Mouse (Mus musculus): ENCODE measurements around the gene Gapvd1. TPM values are rescaled to one million over a fixed set of nuclear protein-coding genes. Genes with fewer than 3 reads are reported as not detected.
A peak's percentile ranks its signal among the peaks of the same experiment; 100 is the strongest.
"Not testable (repeated sequence)": the region's sequence is repeated elsewhere in the genome, so short reads cannot be mapped to it uniquely, and the experiment has no call there.

Gene Gapvd1
- total and polyA plus RNA-seq, 2 experiments: 10.6 to 32.4 TPM

- no peaks in the 10 kb centered on the region for H3K36me3 ChIP-seq (ENCODE audit: control insufficient read depth, insufficient read depth, low read length)
- H3K4me1 ChIP-seq (ENCODE audit: control insufficient read depth, insufficient read depth, low read length): no peaks in the 10 kb centered on the region
- WGBS: 83% methylated on average over 12 of the region's 12 CpGs
- no peak overlapping the region for H3K9ac ChIP-seq (ENCODE audit: low read depth, low read length)
- H3K27me3 ChIP-seq (ENCODE audit: control insufficient read depth, insufficient read depth, low read length): no peaks in the 10 kb centered on the region
- no peak for DNase-seq (ENCODE audit: extremely low read depth, low read depth, low spot score)
- no peak overlapping the region for H3K4me3 ChIP-seq (ENCODE audit: insufficient read depth, low read depth, low read length)
- H3K27ac ChIP-seq (replicated peaks; ENCODE audit: insufficient read depth, low read depth, low read length): no peak overlapping the region
- TF ChIP-seq CTCF (IDR thresholded peaks at IDR 0.05; ENCODE audit: low read depth, low read length) (no peak), POLR2A (IDR thresholded peaks at IDR 0.05; ENCODE audit: extremely low read depth, insufficient read depth, low read length) (no peak)
- no peaks in the 10 kb centered on the region for H3K79me2 ChIP-seq (ENCODE audit: control insufficient read depth, insufficient read depth, low read length)
Observed at GRCm38 (mm10) chr2:34764801-34765200, 9.8 kb upstream of the Gapvd1 start.

- H3K4me1 ChIP-seq (ENCODE audit: control insufficient read depth, insufficient read depth, low read length): no peaks in the 10 kb centered on the region
- H3K27me3 ChIP-seq (ENCODE audit: control insufficient read depth, insufficient read depth, low read length): no peaks in the 10 kb centered on the region
- no peak for DNase-seq (ENCODE audit: extremely low read depth, low read depth, low spot score)
- no peak for TF ChIP-seq CTCF (IDR thresholded peaks at IDR 0.05; ENCODE audit: low read depth, low read length)
- no peak for TF ChIP-seq POLR2A (IDR thresholded peaks at IDR 0.05; ENCODE audit: extremely low read depth, insufficient read depth, low read length)
- WGBS: 73% methylated on average over 2 of the region's 2 CpGs
- no peak overlapping the region for H3K9ac ChIP-seq (ENCODE audit: low read depth, low read length)
- H3K27ac ChIP-seq (replicated peaks; ENCODE audit: insufficient read depth, low read depth, low read length): no peak overlapping the region
- H3K79me2 ChIP-seq (ENCODE audit: control insufficient read depth, insufficient read depth, low read length): no peaks in the 10 kb centered on the region
- no peak overlapping the region for H3K4me3 ChIP-seq (ENCODE audit: insufficient read depth, low read depth, low read length)
- no peaks in the 10 kb centered on the region for H3K36me3 ChIP-seq (ENCODE audit: control insufficient read depth, insufficient read depth, low read length)
Observed at GRCm38 (mm10) chr2:34762872-34763271, 7.8 kb upstream of the Gapvd1 start.

- Histone ChIP-seq H3K79me2 (ENCODE audit: control insufficient read depth, insufficient read depth, low read length) (no peaks in the 10 kb centered on the region), H3K27ac (replicated peaks; ENCODE audit: insufficient read depth, low read depth, low read length) (no peak overlapping the region), H3K9ac (ENCODE audit: low read depth, low read length) (no peak overlapping the region), H3K4me1 (ENCODE audit: control insufficient read depth, insufficient read depth, low read length) (peaks cover 2% of the 10 kb centered on the region; the same call in 1 of the 2 replicates), H3K36me3 (ENCODE audit: control insufficient read depth, insufficient read depth, low read length) (no peaks in the 10 kb centered on the region), H3K27me3 (ENCODE audit: control insufficient read depth, insufficient read depth, low read length) (no peaks in the 10 kb centered on the region), H3K4me3 (ENCODE audit: insufficient read depth, low read depth, low read length) (no peak overlapping the region)
- TF ChIP-seq CTCF (IDR thresholded peaks at IDR 0.05; ENCODE audit: low read depth, low read length) (no peak), POLR2A (IDR thresholded peaks at IDR 0.05; ENCODE audit: extremely low read depth, insufficient read depth, low read length) (no peak)
- DNase-seq (ENCODE audit: extremely low read depth, low read depth, low spot score): no peak
- WGBS: 80% methylated on average over 2 of the region's 2 CpGs
Observed at GRCm38 (mm10) chr2:34762174-34762573, 7.1 kb upstream of the Gapvd1 start.

- H3K27me3 ChIP-seq (ENCODE audit: control insufficient read depth, insufficient read depth, low read length); H3K36me3 ChIP-seq (ENCODE audit: control insufficient read depth, insufficient read depth, low read length); H3K9ac ChIP-seq (ENCODE audit: low read depth, low read length); H3K4me3 ChIP-seq (ENCODE audit: insufficient read depth, low read depth, low read length); H3K79me2 ChIP-seq (ENCODE audit: control insufficient read depth, insufficient read depth, low read length); H3K4me1 ChIP-seq (ENCODE audit: control insufficient read depth, insufficient read depth, low read length); H3K27ac ChIP-seq (replicated peaks; ENCODE audit: insufficient read depth, low read depth, low read length); DNase-seq (ENCODE audit: extremely low read depth, low read depth, low spot score): not testable (repeated sequence)
- 94% methylated on average over 5 of the region's 5 CpGs for WGBS
Observed at GRCm38 (mm10) chr2:34761272-34761671, 6.2 kb upstream of the Gapvd1 start.

- WGBS: 19% methylated on average over 1 of the region's 1 CpGs
- H3K27ac ChIP-seq (replicated peaks; ENCODE audit: insufficient read depth, low read depth, low read length): peak overlapping the region; percentile 45; the same call in 1 of the 2 replicates
- peaks cover 7% of the 10 kb centered on the region; the same call in 1 of the 2 replicates for H3K79me2 ChIP-seq (ENCODE audit: control insufficient read depth, insufficient read depth, low read length)
- peaks cover 9% of the 10 kb centered on the region for H3K4me1 ChIP-seq (ENCODE audit: control insufficient read depth, insufficient read depth, low read length)
- H3K36me3 ChIP-seq (ENCODE audit: control insufficient read depth, insufficient read depth, low read length): no peaks in the 10 kb centered on the region
- no peaks in the 10 kb centered on the region for H3K27me3 ChIP-seq (ENCODE audit: control insufficient read depth, insufficient read depth, low read length)
- no peak overlapping the region for H3K9ac ChIP-seq (ENCODE audit: low read depth, low read length)
- peak; percentile 96 for DNase-seq (ENCODE audit: extremely low read depth, low read depth, low spot score)
- TF ChIP-seq CTCF (IDR thresholded peaks at IDR 0.05; ENCODE audit: low read depth, low read length) (no peak), POLR2A (IDR thresholded peaks at IDR 0.05; ENCODE audit: extremely low read depth, insufficient read depth, low read length) (no peak)
- no peak overlapping the region for H3K4me3 ChIP-seq (ENCODE audit: insufficient read depth, low read depth, low read length)
Observed at GRCm38 (mm10) chr2:34757341-34757740, 2.3 kb upstream of the Gapvd1 start.

- WGBS: under 1% methylated on average over 100 of the region's 106 CpGs
- Histone ChIP-seq H3K4me1 (ENCODE audit: control insufficient read depth, insufficient read depth, low read length) (peaks cover 14% of the 10 kb centered on the region), H3K27me3 (ENCODE audit: control insufficient read depth, insufficient read depth, low read length) (no peaks in the 10 kb centered on the region), H3K79me2 (ENCODE audit: control insufficient read depth, insufficient read depth, low read length) (peaks cover 18% of the 10 kb centered on the region; the same call in 1 of the 2 replicates), H3K4me3 (ENCODE audit: insufficient read depth, low read depth, low read length) (peak overlapping the region; percentile 86), H3K27ac (replicated peaks; ENCODE audit: insufficient read depth, low read depth, low read length) (peak overlapping the region; percentile 85), H3K9ac (ENCODE audit: low read depth, low read length) (peak overlapping the region; percentile 100), H3K36me3 (ENCODE audit: control insufficient read depth, insufficient read depth, low read length) (no peaks in the 10 kb centered on the region)
- peak; percentile 40 for DNase-seq (ENCODE audit: extremely low read depth, low read depth, low spot score)
- peak; percentile 66 for TF ChIP-seq POLR2A (IDR thresholded peaks at IDR 0.05; ENCODE audit: extremely low read depth, insufficient read depth, low read length)
- no peak for TF ChIP-seq CTCF (IDR thresholded peaks at IDR 0.05; ENCODE audit: low read depth, low read length)
Observed at GRCm38 (mm10) chr2:34753811-34754550, 1.1 kb downstream of the Gapvd1 start.
